Comparison of ENCODE assay signal across 8 mouse cellular contexts in the genomic region with DNA sequence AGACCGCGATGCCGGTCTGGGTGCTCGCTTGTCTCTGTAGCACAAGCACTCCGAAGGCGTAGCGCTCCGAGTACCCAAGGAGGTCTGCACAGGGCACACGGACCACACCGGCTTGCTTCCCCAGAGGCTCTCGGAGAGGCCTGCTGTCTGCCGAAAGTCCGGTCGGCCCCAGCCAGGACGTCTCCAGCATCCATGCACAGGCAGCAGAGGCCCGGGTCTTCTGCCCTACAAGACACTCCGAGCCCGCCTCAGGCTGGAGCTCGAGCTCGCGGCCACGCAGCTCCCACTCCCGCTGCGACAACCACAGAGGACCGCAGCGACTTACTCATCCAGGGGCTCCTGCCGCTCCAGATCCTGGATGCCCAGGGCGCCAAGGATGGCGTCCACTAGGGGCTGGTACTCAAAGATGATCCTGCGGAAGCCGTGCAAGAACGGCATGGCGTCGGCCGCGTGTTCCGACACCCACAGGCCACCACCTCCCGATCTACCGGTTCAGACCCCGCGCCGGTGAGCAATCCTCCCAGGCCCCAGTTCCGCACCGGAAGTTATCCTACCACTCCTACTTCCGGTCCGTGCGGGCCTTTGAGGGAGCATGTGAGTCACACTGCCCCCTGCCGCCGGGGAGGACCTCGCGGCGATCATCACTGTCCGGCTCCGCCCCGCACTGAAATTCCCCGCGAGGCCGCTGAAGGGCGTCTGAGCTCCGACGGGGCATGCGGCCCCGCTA. TPM values are rescaled to one million over a fixed set of nuclear protein-coding genes. Genes with fewer than 3 reads are reported as not detected.
DNase-seq lines count a peak whose midpoint lies in the region; ATAC-seq and TF ChIP-seq lines count a peak whose summit lies in the region.

No protein-coding gene starts in this region.

- peaks cover 62% of the 10 kb centered on the region for H3K4me1 ChIP-seq in E14TG2a.4 (replicated peaks; ENCODE audit: low read depth, low read length)
- peaks cover 24% of the 10 kb centered on the region for H3K4me1 ChIP-seq in forebrain, embryonic 13.5 days
- peaks cover 37% of the 10 kb centered on the region for H3K4me1 ChIP-seq in neural tube, embryonic 15.5 days

- peak overlapping the region; percentile 88 for H3K9ac ChIP-seq in forebrain, embryonic 13.5 days
- H3K9ac ChIP-seq in neural tube, embryonic 15.5 days (replicated peaks): peak overlapping the region; percentile 97

- intact Hi-C loops in heart, postnatal 14 days (cut with DNase I): loop anchor here (2.0 kb wide), 1 partner anchor 19 kb away; no protein-coding TSS in a partner anchor

- peak overlapping the region; percentile 44; the same call in 1 of the 2 replicates for H3K27ac ChIP-seq in forebrain, embryonic 13.5 days
- peak overlapping the region; percentile 78 for H3K27ac ChIP-seq in neural tube, embryonic 15.5 days (replicated peaks)

- ATAC-seq in forebrain, embryonic 13.5 days: peak; percentile 92
- peak; percentile 90 for ATAC-seq in neural tube, embryonic 15.5 days (ENCODE audit: low FRiP score)

- no peaks in the 10 kb centered on the region for H3K9me3 ChIP-seq in E14TG2a.4 (ENCODE audit: low read length)
- no peaks in the 10 kb centered on the region for H3K9me3 ChIP-seq in forebrain, embryonic 13.5 days (replicated peaks)
- H3K9me3 ChIP-seq in neural tube, embryonic 15.5 days (replicated peaks): no peaks in the 10 kb centered on the region

- DNase-seq in c-Kit-positive CD71-positive TER-119-positive erythroid progenitor cells, embryonic 14.5 days (ENCODE audit: low spot score): peak; percentile 94
- peak; percentile 96 to 99 for DNase-seq in heart, postnatal 14 days
- peak; percentile 95 for DNase-seq in layer of hippocampus, adult 11-12 months (ENCODE audit: low spot score)
- peak; percentile 91 to 94 for DNase-seq in lung, adult 18-20 months
- peak; percentile 92 for DNase-seq in testis, postnatal 14 days (ENCODE audit: low spot score)

- 0 out of 2 replicates have a peak, but pooled peaks cover 2% of the 10 kb centered on the region for H3K27me3 ChIP-seq in E14TG2a.4 (ENCODE audit: insufficient read depth, low read length)
- H3K27me3 ChIP-seq in forebrain, embryonic 13.5 days: no peaks in the 10 kb centered on the region
- no peaks in the 10 kb centered on the region for H3K27me3 ChIP-seq in neural tube, embryonic 15.5 days (replicated peaks)

- peak; percentile 62 for TF ChIP-seq CTCF in E14TG2a.4 (conservative IDR thresholded peaks at IDR 0.05; ENCODE audit: low read length)

- H3K4me3 ChIP-seq in E14TG2a.4 (replicated peaks; ENCODE audit: low read length): peak overlapping the region; percentile 99
- H3K4me3 ChIP-seq in forebrain, embryonic 13.5 days: peak overlapping the region; percentile 100
- peak overlapping the region; percentile 100 for H3K4me3 ChIP-seq in neural tube, embryonic 15.5 days (replicated peaks)

- peaks cover 43% of the 10 kb centered on the region for H3K36me3 ChIP-seq in E14TG2a.4 (ENCODE audit: insufficient read depth, low read length)
- peaks cover 37% of the 10 kb centered on the region for H3K36me3 ChIP-seq in forebrain, embryonic 13.5 days (ENCODE audit: poor library complexity, severe bottlenecking)
- H3K36me3 ChIP-seq in neural tube, embryonic 15.5 days: peaks cover 30% of the 10 kb centered on the region

- under 1% methylated on average over 63 of the region's 63 CpGs for WGBS in forebrain, embryonic 13.5 days
- WGBS in neural tube, embryonic 15.5 days: under 1% methylated on average over 63 of the region's 63 CpGs

- peak overlapping the region; percentile 87 for H3K4me2 ChIP-seq in forebrain, embryonic 13.5 days
- peak overlapping the region; percentile 96 for H3K4me2 ChIP-seq in neural tube, embryonic 15.5 days

RNA-seq across cellular contexts. Expression of a gene that starts 2.2 kb away (rescaled TPM):
- polyA plus RNA-seq in forebrain, embryonic 13.5 days (2015; fragmentation: Nextera tagmentation; extraction: Ambion mirVana): 39.4 and 43.4 TPM in 2 replicates
- 1 to 10 TPM; 7.9 to 9.0 TPM for total RNA-seq in heart, postnatal 14 days (2021)
- polyA plus RNA-seq in neural tube, embryonic 15.5 days (2015; fragmentation: Nextera tagmentation; extraction: Ambion mirVana): 40.7 and 44.0 TPM in 2 replicates

RNA-seq across cellular contexts. Expression of a gene that starts 6.9 kb away (rescaled TPM):
- polyA plus RNA-seq in forebrain, embryonic 13.5 days (2015; fragmentation: Nextera tagmentation; extraction: Ambion mirVana): 1.8 and 3.0 TPM in 2 replicates
- 1 to 10 TPM in 1 of 2 experiments, under 1 TPM in 1; 0.80 to 1.2 TPM for total RNA-seq in heart, postnatal 14 days (2021)
- 1.8 and 2.7 TPM in 2 replicates for polyA plus RNA-seq in neural tube, embryonic 15.5 days (2015; fragmentation: Nextera tagmentation; extraction: Ambion mirVana)

RNA-seq across cellular contexts. Expression of a gene that starts 20.3 kb away (rescaled TPM):
- polyA plus RNA-seq in forebrain, embryonic 13.5 days (2015; fragmentation: Nextera tagmentation; extraction: Ambion mirVana): 120 and 127 TPM in 2 replicates
- total RNA-seq in heart, postnatal 14 days (2021): 10 to 100 TPM; 30.0 to 34.5 TPM
- 92.6 and 107 TPM in 2 replicates for polyA plus RNA-seq in neural tube, embryonic 15.5 days (2015; fragmentation: Nextera tagmentation; extraction: Ambion mirVana)

RNA-seq across cellular contexts. Expression of a gene that starts 24.5 kb away (rescaled TPM):
- 3.8 and 4.5 TPM in 2 replicates for polyA plus RNA-seq in forebrain, embryonic 13.5 days (2015; fragmentation: Nextera tagmentation; extraction: Ambion mirVana)
- total RNA-seq in heart, postnatal 14 days (2021): 1 to 10 TPM in 1 of 2 experiments, under 1 TPM in 1; 0.57 to 1.0 TPM
- 1.5 and 2.2 TPM in 2 replicates for polyA plus RNA-seq in neural tube, embryonic 15.5 days (2015; fragmentation: Nextera tagmentation; extraction: Ambion mirVana)

Comparison
In these comparisons a context has a peak if more than half of its experiments do, and no peak if none do; other contexts are left out.
1. Peak in every context shown above with its lines: DNase-seq, ATAC-seq, H3K4me3 ChIP-seq and H3K27ac ChIP-seq.